Mouse (Mus musculus): ENCODE measurements around the gene Psmg1.
"Not testable (repeated sequence)": the region's sequence is repeated elsewhere in the genome, so short reads cannot be mapped to it uniquely, and the experiment has no call there.

Gene Psmg1
- long read RNA-seq, experiment 1, transcript Psmg1-201 (7 exons, 1,044 nt), result major isoform, 24 of 24 reads
- long read RNA-seq, experiment 1, partial matches to known transcripts, result 0 of 24 reads
- long read RNA-seq, experiment 1, other reads (novel, unspliced or antisense), result 0 of 24 reads
- long read RNA-seq, experiment 2, transcript Psmg1-201 (7 exons, 1,044 nt), result major isoform, 40 of 41 reads
- long read RNA-seq, experiment 2, partial matches to known transcripts, result 0 of 41 reads
- long read RNA-seq, experiment 2, other reads (novel, unspliced or antisense), result 1 of 41 reads

GRCm38 (mm10) chr16:95990462-95991121 lies at the start of gene Psmg1:
TSS of gene Psmg1 (minus strand) at chr16:95990960.
- intact Hi-C loops (cut with DNase I), result loop anchor here (10.0 kb wide), 2 partner anchors 54 to 154 kb away; partner anchors contain the start of gene Wrb

GRCm38 (mm10) chr16:96039538-96039937 lies 48.8 kb upstream of the Psmg1 start:
- intact Hi-C loops (cut with DNase I), result no loop called here

- intact Hi-C loops (cut with DNase I), result no loop called here
Measured at GRCm38 (mm10) chr16:96034473-96034872, 43.7 kb upstream of the Psmg1 start.

GRCm38 (mm10) chr16:96032368-96033043 lies 41.7 kb upstream of the Psmg1 start:
- intact Hi-C loops (cut with DNase I), result no loop called here

- intact Hi-C loops (cut with DNase I), result no loop called here
Measured at GRCm38 (mm10) chr16:96030476-96031102, 39.8 kb upstream of the Psmg1 start.

- intact Hi-C loops (cut with DNase I), result no loop called here
Measured at GRCm38 (mm10) chr16:96026256-96026655, 35.5 kb upstream of the Psmg1 start.

GRCm38 (mm10) chr16:96025244-96025643 lies 34.5 kb upstream of the Psmg1 start:
- intact Hi-C loops (cut with DNase I), result no loop called here

- intact Hi-C loops (cut with DNase I), result no loop called here
Measured at GRCm38 (mm10) chr16:96021045-96021444, 30.3 kb upstream of the Psmg1 start.

GRCm38 (mm10) chr16:96009124-96009523 lies 18.4 kb upstream of the Psmg1 start:
- intact Hi-C loops (cut with DNase I), result not testable (repeated sequence)

- intact Hi-C loops (cut with DNase I), result not testable (repeated sequence)
Measured at GRCm38 (mm10) chr16:96004278-96004677, 13.5 kb upstream of the Psmg1 start.

- intact Hi-C loops (cut with DNase I), result loop anchor here (10.0 kb wide), 2 partner anchors 46 to 146 kb away; partner anchors contain the start of gene Wrb
Measured at GRCm38 (mm10) chr16:95999291-95999690, 8.5 kb upstream of the Psmg1 start.

- intact Hi-C loops (cut with DNase I), result loop anchor here (10.0 kb wide), 2 partner anchors 49 to 149 kb away; partner anchors contain the start of gene Wrb
Measured at GRCm38 (mm10) chr16:95996156-95996555, 5.4 kb upstream of the Psmg1 start.

- intact Hi-C loops (cut with DNase I), result loop anchor here (10.0 kb wide), 2 partner anchors 50 to 150 kb away; partner anchors contain the start of gene Wrb
Measured at GRCm38 (mm10) chr16:95994576-95994975, 3.8 kb upstream of the Psmg1 start.

GRCm38 (mm10) chr16:95992596-95992995 lies 1.8 kb upstream of the Psmg1 start:
- intact Hi-C loops (cut with DNase I), result loop anchor here (10.0 kb wide), 2 partner anchors 52 to 152 kb away; partner anchors contain the start of gene Wrb

- intact Hi-C loops (cut with DNase I), result loop anchor here (10.0 kb wide), 2 partner anchors 53 to 153 kb away; partner anchors contain the start of gene Wrb
Measured at GRCm38 (mm10) chr16:95991122-95991900, 551 bp upstream of the Psmg1 start.

GRCm38 (mm10) chr16:95984911-95985310 lies 5.8 kb downstream of the Psmg1 start:
- intact Hi-C loops (cut with DNase I), result no loop called here

- intact Hi-C loops (cut with DNase I), result no loop called here
Measured at GRCm38 (mm10) chr16:95983601-95984000, 7.2 kb downstream of the Psmg1 start.

- intact Hi-C loops (cut with DNase I), result no loop called here
Measured at GRCm38 (mm10) chr16:95970841-95971240, 19.9 kb downstream of the Psmg1 start.

- intact Hi-C loops (cut with DNase I), result loop anchor here (10.0 kb wide), 1 partner anchor 503 kb away; no protein-coding TSS in a partner anchor
Measured at GRCm38 (mm10) chr16:95967455-95967854, 23.3 kb downstream of the Psmg1 start.

GRCm38 (mm10) chr16:95964427-95965023 lies 26.2 kb downstream of the Psmg1 start:
- intact Hi-C loops (cut with DNase I), result loop anchor here (5.0 to 10.0 kb wide), 2 partner anchors 317 to 500 kb away; no protein-coding TSS in a partner anchor

Measured in adrenal gland (tissue).